Mouse (Mus musculus) B cell, adult 62 days (primary cell): Measurements from ENCODE around the gene Vmn1r142. TPM values are rescaled to one million over a fixed set of nuclear protein-coding genes. Genes with fewer than 3 reads are reported as not detected.

ENCODE experiments used
- total RNA-seq: library from RNA; stranded (reverse); gene quantifications from 4 replicates; pipeline ENCODE4 v1.2.4, GENCODE M21; 2023

Vmn1r142 gene
- not detected in 4 replicates for total RNA-seq

GRCm38 (mm10) chr7:22163935-22164334, at the start of gene Vmn1r142:
TSS of gene Vmn1r142 (minus strand) at chr7:22164035.

DNA sequence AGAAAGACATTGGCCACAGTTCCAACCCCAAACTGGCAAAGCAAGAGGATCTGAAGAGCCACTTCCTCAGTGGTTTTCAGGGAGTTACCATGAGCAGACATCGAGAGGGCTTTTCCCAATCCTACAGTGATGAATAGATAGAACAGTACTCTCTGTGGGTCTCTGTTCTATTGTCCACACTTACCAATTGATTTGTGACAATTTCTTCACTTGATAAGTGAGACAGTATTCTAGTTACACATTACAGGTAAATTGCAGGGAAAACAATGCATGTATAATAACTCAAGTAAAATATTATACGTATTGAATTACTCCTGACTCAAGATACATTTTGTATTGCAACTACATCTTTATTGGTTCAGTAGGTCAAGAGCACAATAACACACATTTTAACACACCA, 37.3 kb upstream of the Vmn1r142 start, which contains the start of gene Gm8653:
Gm8653 (minus strand) TSS at position 101 of the 400 bp plus-strand sequence.

GRCm38 (mm10) chr7:22189077-22189476, 25.2 kb upstream of the Vmn1r142 start, which contains the start of gene Vmn1r143:
TSS of gene Vmn1r143 (plus strand) at chr7:22189377.

DNA sequence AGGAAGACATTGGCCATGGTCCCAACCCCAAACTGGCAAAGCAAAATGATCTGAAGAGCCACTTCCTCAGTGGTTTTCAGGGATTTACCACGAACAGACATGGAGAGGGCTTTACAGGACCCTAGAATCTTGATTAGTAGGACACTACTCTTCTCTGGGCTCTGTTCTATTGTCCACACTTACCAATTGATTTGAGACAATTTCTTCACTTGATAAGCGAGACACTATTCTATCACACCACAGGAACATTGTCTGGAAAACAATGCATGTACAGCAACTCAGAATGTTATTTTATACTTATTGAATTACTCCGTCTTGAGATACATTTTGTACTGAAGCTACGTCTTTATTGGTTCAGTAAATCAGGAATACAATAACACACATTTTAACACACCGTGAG, 29.2 kb downstream of the Vmn1r142 start, which contains the start of gene Gm10666:
Gm10666 (minus strand) TSS at position 101 of the 400 bp plus-strand sequence.

DNA sequence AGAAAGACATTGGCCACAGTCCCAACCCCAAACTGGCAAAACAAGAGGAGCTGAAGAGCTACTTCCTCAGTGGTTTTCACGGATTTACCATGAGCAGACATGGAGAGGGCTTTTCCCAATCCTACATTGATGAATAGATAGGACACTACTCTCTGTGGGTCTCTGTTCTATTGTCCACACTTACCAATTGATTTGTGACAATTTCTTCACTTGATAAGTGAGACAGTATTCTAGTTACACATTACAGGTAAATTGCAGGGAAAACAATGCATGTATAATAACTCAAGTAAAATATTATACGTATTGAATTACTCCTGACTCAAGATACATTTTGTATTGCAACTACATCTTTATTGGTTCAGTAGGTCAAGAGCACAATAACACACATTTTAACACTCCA, 45.7 kb downstream of the Vmn1r142 start, which contains the start of gene Gm16451:
Gm16451 (minus strand) TSS at position 101 of the 400 bp plus-strand sequence.

Other genes starting within 250 kb of the Vmn1r142 start
- gene Gm5891, start 242.7 kb downstream of the Vmn1r142 start, total RNA-seq = not detected in 4 replicates
- gene Vmn1r137, start 169.4 kb downstream of the Vmn1r142 start, total RNA-seq = not detected in 4 replicates
- not detected in 4 replicates for gene Vmn1r138, start 135.1 kb downstream of the Vmn1r142 start, total RNA-seq
- gene Gm6176, start 107.7 kb downstream of the Vmn1r142 start, total RNA-seq = not detected in 4 replicates
- not detected in 4 replicates for gene Vmn1r139, start 95.0 kb downstream of the Vmn1r142 start, total RNA-seq
- not detected in 4 replicates for gene Gm16451, start 45.8 kb downstream of the Vmn1r142 start, total RNA-seq
- gene Gm10666, start 29.3 kb downstream of the Vmn1r142 start, total RNA-seq = not detected in 4 replicates
- gene Vmn1r143, start 25.3 kb upstream of the Vmn1r142 start, total RNA-seq = not detected in 4 replicates
- gene Gm8653, start 37.2 kb upstream of the Vmn1r142 start, total RNA-seq = not detected in 4 replicates
- not detected in 4 replicates for gene Gm8453, start 65.4 kb upstream of the Vmn1r142 start, total RNA-seq
- not detected in 4 replicates for gene Gm4187, start 165.7 kb upstream of the Vmn1r142 start, total RNA-seq
- gene Gm8660, start 207.0 kb upstream of the Vmn1r142 start, total RNA-seq = not detected in 4 replicates
- not detected in 4 replicates for gene Vmn1r148, start 249.5 kb upstream of the Vmn1r142 start, total RNA-seq